Mouse (Mus musculus) forebrain, embryonic 16.5 days (tissue): Measurements from ENCODE around the gene Itprip. TPM values are rescaled to one million over a fixed set of nuclear protein-coding genes. Genes with fewer than 3 reads are reported as not detected.

ENCODE experiments used
- ATAC-seq: fragments of 200-750 bp; cut with Nextera tagmentation; 2 replicates; pipeline ENCODE4 v1.8.0; 2017; ENCODE audit warnings: mild to moderate bottlenecking, moderate library complexity
- H3K27ac ChIP-seq: fragments of 300-500 bp; sonication (generic); 2 replicates; pipeline ENCODE4 v1.5.1; 2014; ENCODE audit warnings: low read length, control low read depth
- H3K27me3 ChIP-seq: fragments of 300-500 bp; sonication (generic); replicated peaks from 2 replicates; pipeline ENCODE4 v1.6.1; 2014; ENCODE audit warnings: low read length; ENCODE audit not compliant: control insufficient read depth, insufficient read depth
- H3K36me3 ChIP-seq: fragments of 300-500 bp; sonication (generic); 2 replicates; pipeline ENCODE4 v1.6.1; 2014; ENCODE audit not compliant: control insufficient read depth, insufficient read depth
- H3K4me1 ChIP-seq: fragments of 300-500 bp; sonication (generic); replicated peaks from 2 replicates; pipeline ENCODE4 v1.6.1; 2014; ENCODE audit warnings: low read length; ENCODE audit not compliant: control insufficient read depth, insufficient read depth
- H3K4me2 ChIP-seq: fragments of 300-500 bp; sonication (generic); 2 replicates; pipeline ENCODE4 v1.6.1; 2014; ENCODE audit warnings: mild to moderate bottlenecking, low read length, control low read depth
- H3K4me3 ChIP-seq: fragments of 300-500 bp; sonication (generic); replicated peaks from 2 replicates; pipeline ENCODE4 v1.5.1; 2014; ENCODE audit warnings: mild to moderate bottlenecking, low read length, control low read depth
- H3K9ac ChIP-seq: fragments of 300-500 bp; sonication (generic); replicated peaks from 2 replicates; pipeline ENCODE4 v1.6.1; 2014; ENCODE audit warnings: low read depth, low read length, control low read depth
- H3K9me3 ChIP-seq: fragments of 300-500 bp; sonication (generic); 2 replicates; pipeline ENCODE4 v1.6.1; 2016; ENCODE audit warnings: low read length; ENCODE audit not compliant: control insufficient read depth
- WGBS: fragments of 180-500 bp; shearing (Covaris S2); extraction: QIAGEN DNeasy Blood & Tissue Kit; methylation state at CpG from one replicate; pipeline ENCODE4 v1.1.7; 2014; 5-methylcytosine and 5-hydroxymethylcytosine counted together
- polyA plus RNA-seq: library from polyadenylated mRNA; unstranded; fragments of >200 nt; fragmentation: Nextera tagmentation; extraction: Ambion mirVana; gene quantifications from 2 replicates; pipeline ENCODE4 v1.2.1, GENCODE M21; 2015

Itprip gene
- 6.9 and 7.2 TPM in 2 replicates for polyA plus RNA-seq

GRCm38 (mm10) chr19:47919126-47919965, at the start of gene Itprip, which contains the start of gene Cfap43:
TSS of gene Itprip (minus strand) at chr19:47919299.
TSS of gene Cfap43 (minus strand) at chr19:47919287.
- under 1% methylated on average over 48 of the region's 48 CpGs for WGBS
- no peaks in the 10 kb centered on the region for H3K36me3 ChIP-seq
- H3K4me2 ChIP-seq, result peak within 1 kb of the TSS; percentile 73
- H3K9me3 ChIP-seq, result no peaks in the 10 kb centered on the region
- H3K27me3 ChIP-seq, result no peaks in the 10 kb centered on the region
- peak; percentile 77 for ATAC-seq
- H3K4me3 ChIP-seq, result peak within 1 kb of the TSS; percentile 76
- peak within 1 kb of the TSS; percentile 68 for H3K27ac ChIP-seq
- H3K4me1 ChIP-seq, result peaks cover 26% of the 10 kb centered on the region
- H3K9ac ChIP-seq, result peak within 1 kb of the TSS; percentile 75

GRCm38 (mm10) chr19:47958181-47958580, 39.1 kb upstream of the Itprip start:
- ATAC-seq, result no peak
- H3K9me3 ChIP-seq, result no peaks in the 10 kb centered on the region
- no peak overlapping the region for H3K4me2 ChIP-seq
- no peaks in the 10 kb centered on the region for H3K27me3 ChIP-seq
- no peak overlapping the region for H3K9ac ChIP-seq
- H3K4me3 ChIP-seq, result no peak overlapping the region
- 48% methylated on average over 13 of the region's 13 CpGs for WGBS
- no peak overlapping the region for H3K27ac ChIP-seq
- H3K36me3 ChIP-seq, result no peaks in the 10 kb centered on the region
- peaks cover 5% of the 10 kb centered on the region for H3K4me1 ChIP-seq

DNA sequence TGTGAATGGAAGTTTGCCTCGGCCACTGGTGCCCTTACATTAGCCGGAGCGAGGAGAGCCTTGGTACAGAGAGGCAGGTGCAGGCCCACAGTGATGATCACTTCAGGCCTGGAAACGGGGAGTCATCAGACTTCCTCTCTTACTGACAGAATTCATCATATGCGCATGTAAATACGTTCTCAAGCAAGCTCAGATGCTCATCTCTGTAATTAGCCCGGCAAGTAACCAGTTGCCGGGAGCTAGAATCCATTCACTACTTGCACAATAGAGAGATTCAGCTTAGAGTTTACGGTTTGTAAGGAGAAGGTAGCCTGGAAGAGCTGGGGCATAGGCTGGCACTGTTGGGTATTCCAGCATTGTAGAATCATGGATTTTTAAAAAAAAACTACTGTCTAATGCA, 34.1 kb upstream of the Itprip start:
- Histone ChIP-seq H3K4me1 (peaks cover 10% of the 10 kb centered on the region), H3K4me2 (no peak overlapping the region), H3K36me3 (no peaks in the 10 kb centered on the region), H3K27me3 (no peaks in the 10 kb centered on the region), H3K27ac (no peak overlapping the region), H3K4me3 (no peak overlapping the region), H3K9me3 (no peaks in the 10 kb centered on the region), H3K9ac (0 out of 2 replicates have a peak overlapping the region, but pooled peaks have one; percentile 9)
- WGBS, result 40% methylated on average over 9 of the region's 9 CpGs
- ATAC-seq, result peak; percentile 28; the same call in 1 of the 2 replicates

DNA sequence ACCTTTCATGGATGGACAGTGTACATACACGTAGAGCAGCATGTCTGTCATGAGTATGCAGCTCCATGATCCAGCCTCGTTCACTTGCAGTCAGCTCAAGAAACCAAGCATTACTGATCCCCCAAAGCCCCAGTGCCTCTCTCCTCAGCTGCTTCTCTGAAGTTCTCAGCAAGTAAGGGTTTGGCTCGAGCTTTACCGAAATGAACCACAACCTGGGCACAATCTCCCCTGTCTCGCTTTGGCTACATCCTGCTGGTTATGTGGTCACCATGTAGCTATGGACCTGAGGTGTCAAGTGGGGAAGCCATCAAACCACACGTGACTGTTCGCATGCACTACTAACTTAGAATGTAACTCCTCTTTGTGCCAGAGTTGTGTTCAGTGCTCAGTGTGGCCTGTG, 31.8 kb upstream of the Itprip start:
- Histone ChIP-seq H3K9me3 (no peaks in the 10 kb centered on the region), H3K9ac (no peak overlapping the region), H3K4me1 (peaks cover 9% of the 10 kb centered on the region), H3K27ac (no peak overlapping the region), H3K4me3 (no peak overlapping the region), H3K4me2 (no peak overlapping the region), H3K27me3 (no peaks in the 10 kb centered on the region), H3K36me3 (no peaks in the 10 kb centered on the region)
- WGBS, result 92% methylated on average over 7 of the region's 7 CpGs
- ATAC-seq, result no peak

GRCm38 (mm10) chr19:47946821-47947465, 27.8 kb upstream of the Itprip start:
- H3K27me3 ChIP-seq, result no peaks in the 10 kb centered on the region
- H3K4me2 ChIP-seq, result peak overlapping the region; percentile 9
- no peaks in the 10 kb centered on the region for H3K36me3 ChIP-seq
- H3K27ac ChIP-seq, result no peak overlapping the region
- no peaks in the 10 kb centered on the region for H3K4me1 ChIP-seq
- H3K4me3 ChIP-seq, result no peak overlapping the region
- H3K9ac ChIP-seq, result no peak overlapping the region
- H3K9me3 ChIP-seq, result no peaks in the 10 kb centered on the region
- ATAC-seq, result peak; percentile 40; the same call in 1 of the 2 replicates
- WGBS, result 54% methylated on average over 23 of the region's 23 CpGs

GRCm38 (mm10) chr19:47939361-47939760, 20.3 kb upstream of the Itprip start:
- no peak for ATAC-seq
- H3K4me3 ChIP-seq, result no peak overlapping the region
- 38% methylated on average over 6 of the region's 6 CpGs for WGBS
- H3K27ac ChIP-seq, result no peak overlapping the region
- H3K9ac ChIP-seq, result no peak overlapping the region
- H3K36me3 ChIP-seq, result no peaks in the 10 kb centered on the region
- no peaks in the 10 kb centered on the region for H3K9me3 ChIP-seq
- H3K4me1 ChIP-seq, result peaks cover 4% of the 10 kb centered on the region
- no peaks in the 10 kb centered on the region for H3K27me3 ChIP-seq
- H3K4me2 ChIP-seq, result no peak overlapping the region

GRCm38 (mm10) chr19:47937443-47938406, 18.6 kb upstream of the Itprip start, which contains the start of gene Cfap58:
TSS of gene Cfap58 (plus strand) at chr19:47937675.
- ATAC-seq, result peak; percentile 90
- Histone ChIP-seq H3K27ac (no peak within 1 kb of the TSS), H3K4me1 (peaks cover 4% of the 10 kb centered on the region), H3K9me3 (no peaks in the 10 kb centered on the region), H3K27me3 (no peaks in the 10 kb centered on the region), H3K36me3 (no peaks in the 10 kb centered on the region), H3K4me3 (peak within 1 kb of the TSS; percentile 51), H3K4me2 (peak within 1 kb of the TSS; percentile 88), H3K9ac (peak within 1 kb of the TSS; percentile 47)
- WGBS, result 4% methylated on average over 41 of the region's 41 CpGs

- Histone ChIP-seq H3K9ac (peak overlapping the region; percentile 47; the same call in 1 of the 2 replicates), H3K27ac (no peak overlapping the region), H3K4me2 (peak overlapping the region; percentile 88), H3K27me3 (no peaks in the 10 kb centered on the region), H3K36me3 (no peaks in the 10 kb centered on the region), H3K4me1 (peaks cover 4% of the 10 kb centered on the region), H3K4me3 (no peak overlapping the region; the same call in 1 of the 2 replicates), H3K9me3 (no peaks in the 10 kb centered on the region)
- no peak for ATAC-seq
- WGBS, result 67% methylated on average over 9 of the region's 9 CpGs
Observed at GRCm38 (mm10) chr19:47936938-47937337, 17.8 kb upstream of the Itprip start.
